Mouse (Mus musculus) heart, embryonic 13.5 days (tissue): ENCODE results near the gene Gm21294. TPM values are rescaled to one million over a fixed set of nuclear protein-coding genes. Genes with fewer than 3 reads are reported as not detected.
"Not testable (repeated sequence)": the region's sequence is repeated elsewhere in the genome, so short reads cannot be mapped to it uniquely, and the experiment has no call there.

Experiments used
- ATAC-seq: fragments of 200-750 bp; cut with Nextera tagmentation; 2 replicates; pipeline ENCODE4 v1.8.0; 2017; ENCODE audit warnings: moderate TSS enrichment; ENCODE audit not compliant: insufficient number of reproducible peaks, low FRiP score, low TSS enrichment; ENCODE audit errors: extremely low read depth
- H3K27ac ChIP-seq: fragments of 300-500 bp; sonication (generic); replicated peaks from 2 replicates; pipeline ENCODE4 v1.5.1; 2015; ENCODE audit warnings: moderate library complexity, mild to moderate bottlenecking, inconsistent platforms
- H3K27me3 ChIP-seq: fragments of 300-500 bp; sonication (generic); replicated peaks from 2 replicates; pipeline ENCODE4 v1.6.1; 2015; ENCODE audit warnings: mild to moderate bottlenecking, inconsistent platforms
- H3K36me3 ChIP-seq: fragments of 300-500 bp; sonication (generic); 2 replicates; pipeline ENCODE4 v1.6.1; 2015; ENCODE audit warnings: mild to moderate bottlenecking, inconsistent platforms
- H3K4me1 ChIP-seq: fragments of 300-500 bp; sonication (generic); 2 replicates; pipeline ENCODE4 v1.6.1; 2015; ENCODE audit warnings: inconsistent platforms
- H3K4me2 ChIP-seq: fragments of 300-500 bp; sonication (generic); 2 replicates; pipeline ENCODE4 v1.6.1; 2015; ENCODE audit warnings: inconsistent platforms, mild to moderate bottlenecking, moderate library complexity
- H3K4me3 ChIP-seq: fragments of 300-500 bp; sonication (generic); 2 replicates; pipeline ENCODE4 v1.5.1; 2015; ENCODE audit warnings: moderate library complexity, mild to moderate bottlenecking, inconsistent platforms
- H3K9ac ChIP-seq: fragments of 300-500 bp; sonication (generic); 2 replicates; pipeline ENCODE4 v1.6.1; 2015; ENCODE audit warnings: inconsistent platforms, mild to moderate bottlenecking, moderate library complexity
- H3K9me3 ChIP-seq: fragments of 300-500 bp; sonication (generic); 2 replicates; pipeline ENCODE4 v1.6.1; 2016; ENCODE audit warnings: inconsistent platforms
- WGBS: fragments of 180-500 bp; shearing (Covaris S2); methylation state at CpG from one replicate; pipeline ENCODE4 v1.1.7; 2015; ENCODE audit warnings: mixed read lengths; 5-methylcytosine and 5-hydroxymethylcytosine counted together
- polyA plus RNA-seq: library from polyadenylated mRNA; unstranded; fragments of >200 nt; fragmentation: Nextera tagmentation; extraction: Ambion mirVana; gene quantifications from 2 replicates; pipeline ENCODE4 v1.2.1, GENCODE M21; 2015

Gene Gm21294
- polyA plus RNA-seq = not detected in 2 replicates

GRCm38 (mm10) chrY:89052506-89052905 lies at the start of gene Gm21294:
TSS of gene Gm21294 (plus strand) at chrY:89052806.
- H3K9ac ChIP-seq, H3K27ac ChIP-seq, H3K27me3 ChIP-seq, H3K4me3 ChIP-seq, ATAC-seq, H3K4me2 ChIP-seq, H3K9me3 ChIP-seq, H3K4me1 ChIP-seq, H3K36me3 ChIP-seq: not testable (repeated sequence)
- no CpG with 5 or more reads among the region's 5 CpGs for WGBS

GRCm38 (mm10) chrY:89126246-89126645 lies 73.6 kb downstream of the Gm21294 start:
- not testable (repeated sequence) for H3K27me3 ChIP-seq, H3K9me3 ChIP-seq, H3K27ac ChIP-seq, H3K4me3 ChIP-seq, H3K9ac ChIP-seq, H3K4me1 ChIP-seq, H3K4me2 ChIP-seq, H3K36me3 ChIP-seq, ATAC-seq
- WGBS = 92% methylated on average over 5 of the region's 21 CpGs
